Mouse (Mus musculus) embryonic facial prominence, embryonic 13.5 days (tissue): ENCODE data around the gene Ddost. TPM values are rescaled to one million over a fixed set of nuclear protein-coding genes. Genes with fewer than 3 reads are reported as not detected.

Experiments
- ATAC-seq: fragments of 200-750 bp; cut with Nextera tagmentation; 2 replicates; pipeline ENCODE4 v1.8.0; 2017; ENCODE audit warnings: low read depth; ENCODE audit not compliant: insufficient number of reproducible peaks, insufficient read depth, low FRiP score, low TSS enrichment
- H3K27ac ChIP-seq: fragments of 300-500 bp; sonication (generic); 2 replicates; pipeline ENCODE4 v1.5.1; 2015; ENCODE audit warnings: moderate library complexity, mild to moderate bottlenecking, inconsistent platforms
- H3K27me3 ChIP-seq: fragments of 300-500 bp; sonication (generic); 2 replicates; pipeline ENCODE4 v1.6.1; 2015; ENCODE audit warnings: mild to moderate bottlenecking, inconsistent platforms
- H3K36me3 ChIP-seq: fragments of 300-500 bp; sonication (generic); 2 replicates; pipeline ENCODE4 v1.6.1; 2015; ENCODE audit warnings: mild to moderate bottlenecking, inconsistent platforms
- H3K4me1 ChIP-seq: fragments of 300-500 bp; sonication (generic); 2 replicates; pipeline ENCODE4 v1.6.1; 2015; ENCODE audit warnings: inconsistent platforms
- H3K4me2 ChIP-seq: fragments of 300-500 bp; sonication (generic); 2 replicates; pipeline ENCODE4 v1.6.1; 2015; ENCODE audit warnings: moderate library complexity, mild to moderate bottlenecking, inconsistent platforms
- H3K4me3 ChIP-seq: fragments of 300-500 bp; sonication (generic); 2 replicates; pipeline ENCODE4 v1.5.1; 2015; ENCODE audit warnings: mild to moderate bottlenecking, inconsistent platforms
- H3K9ac ChIP-seq: fragments of 300-500 bp; sonication (generic); 2 replicates; pipeline ENCODE4 v1.6.1; 2015; ENCODE audit warnings: mild to moderate bottlenecking, inconsistent platforms
- H3K9me3 ChIP-seq: fragments of 300-500 bp; sonication (generic); 2 replicates; pipeline ENCODE4 v1.6.1; 2016; ENCODE audit warnings: inconsistent platforms
- WGBS: fragments of 180-500 bp; shearing (Covaris S2); methylation state at CpG from one replicate; pipeline ENCODE4 v1.1.7; 2015; ENCODE audit warnings: mixed read lengths; 5-methylcytosine and 5-hydroxymethylcytosine counted together
- polyA plus RNA-seq: library from polyadenylated mRNA; unstranded; fragments of >200 nt; fragmentation: Nextera tagmentation; extraction: Ambion mirVana; gene quantifications from 2 replicates; pipeline ENCODE4 v1.2.1, GENCODE M21; 2015

Ddost gene
- polyA plus RNA-seq, 1 experiment from 2014 or later, result 321 TPM

DNA sequence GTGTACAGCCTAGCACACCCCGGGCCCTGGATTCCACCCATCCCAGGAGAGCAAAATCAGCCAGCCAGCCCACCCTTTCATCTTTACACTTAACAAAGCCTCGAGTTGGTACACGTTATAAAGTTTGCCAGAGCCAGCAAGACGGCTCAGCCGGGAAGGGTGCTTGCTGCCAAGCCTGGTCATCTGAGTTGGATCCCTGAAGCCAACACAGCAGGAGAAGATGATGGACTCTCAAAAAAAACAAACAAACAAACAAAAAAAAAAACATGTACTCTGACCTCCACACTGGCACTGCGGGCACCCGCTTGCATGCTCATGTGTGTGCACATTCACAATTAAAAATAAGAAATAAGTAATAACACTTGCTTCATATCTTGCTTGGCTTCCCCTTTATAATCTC lies 37.5 kb downstream of the Ddost start:
- Histone ChIP-seq H3K27me3 (no peaks in the 10 kb centered on the region), H3K4me1 (peaks cover 8% of the 10 kb centered on the region), H3K4me3 (no peak overlapping the region), H3K9ac (no peak overlapping the region; the same call in 1 of the 2 replicates), H3K4me2 (no peak overlapping the region), H3K27ac (no peak overlapping the region), H3K36me3 (no peaks in the 10 kb centered on the region), H3K9me3 (no peaks in the 10 kb centered on the region)
- WGBS, result 74% methylated on average over 7 of the region's 7 CpGs
- no peak for ATAC-seq

DNA sequence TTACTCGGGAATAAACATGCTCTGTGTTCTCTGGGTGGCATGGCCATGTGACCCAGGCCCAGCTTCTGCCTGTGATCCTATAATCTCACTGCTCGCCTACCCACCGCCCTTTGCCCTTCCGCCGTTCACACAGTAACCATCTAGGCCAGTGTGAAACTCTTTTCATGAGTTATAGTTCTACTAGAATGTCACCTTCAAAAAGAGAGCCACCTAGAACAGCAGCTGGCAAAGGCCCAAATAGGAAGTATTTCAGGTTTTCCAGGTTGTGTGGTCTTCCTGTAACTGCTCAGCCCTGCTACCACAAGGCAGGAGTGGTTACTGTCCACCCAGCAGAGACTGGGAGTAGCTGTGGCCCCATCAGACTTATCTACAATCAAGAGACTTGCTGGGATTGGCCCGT lies 38.2 kb downstream of the Ddost start:
- no peak overlapping the region for H3K27ac ChIP-seq
- H3K9ac ChIP-seq, result no peak overlapping the region
- no peak overlapping the region for H3K4me2 ChIP-seq
- ATAC-seq, result no peak
- H3K4me1 ChIP-seq, result peaks cover 8% of the 10 kb centered on the region
- no peaks in the 10 kb centered on the region for H3K9me3 ChIP-seq
- no peak overlapping the region for H3K4me3 ChIP-seq
- H3K36me3 ChIP-seq, result no peaks in the 10 kb centered on the region
- no peaks in the 10 kb centered on the region for H3K27me3 ChIP-seq
- WGBS, result 83% methylated on average over 6 of the region's 6 CpGs

DNA sequence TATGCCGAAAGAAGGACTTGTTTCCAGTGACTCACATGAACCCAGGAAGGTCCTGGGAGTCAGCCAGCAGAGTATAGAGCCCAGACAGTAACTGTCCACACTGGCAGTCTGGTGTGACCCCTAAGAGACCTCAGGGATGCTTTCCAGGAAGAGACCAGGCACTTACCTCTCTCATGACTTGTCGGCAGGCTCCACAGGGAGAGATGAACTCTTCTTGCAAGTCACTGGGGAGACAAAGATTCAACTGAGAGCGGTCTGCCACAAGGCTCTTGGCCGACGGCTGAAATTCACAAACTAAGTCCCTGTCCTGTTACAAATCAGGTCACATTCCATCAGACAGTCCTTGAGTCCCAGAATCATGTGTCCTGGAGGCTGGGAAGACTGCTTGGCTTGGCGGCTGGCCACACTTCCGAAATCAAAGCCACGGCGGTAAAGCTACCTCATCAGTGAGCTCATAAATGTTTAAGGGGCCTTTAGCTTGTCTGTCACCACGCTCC lies 38.9 kb downstream of the Ddost start:
- 69% methylated on average over 10 of the region's 10 CpGs for WGBS
- Histone ChIP-seq H3K4me2 (no peak overlapping the region), H3K27me3 (no peaks in the 10 kb centered on the region), H3K9me3 (no peaks in the 10 kb centered on the region), H3K4me1 (peaks cover 8% of the 10 kb centered on the region), H3K9ac (no peak overlapping the region), H3K27ac (no peak overlapping the region), H3K4me3 (no peak overlapping the region), H3K36me3 (no peaks in the 10 kb centered on the region)
- ATAC-seq, result no peak

DNA sequence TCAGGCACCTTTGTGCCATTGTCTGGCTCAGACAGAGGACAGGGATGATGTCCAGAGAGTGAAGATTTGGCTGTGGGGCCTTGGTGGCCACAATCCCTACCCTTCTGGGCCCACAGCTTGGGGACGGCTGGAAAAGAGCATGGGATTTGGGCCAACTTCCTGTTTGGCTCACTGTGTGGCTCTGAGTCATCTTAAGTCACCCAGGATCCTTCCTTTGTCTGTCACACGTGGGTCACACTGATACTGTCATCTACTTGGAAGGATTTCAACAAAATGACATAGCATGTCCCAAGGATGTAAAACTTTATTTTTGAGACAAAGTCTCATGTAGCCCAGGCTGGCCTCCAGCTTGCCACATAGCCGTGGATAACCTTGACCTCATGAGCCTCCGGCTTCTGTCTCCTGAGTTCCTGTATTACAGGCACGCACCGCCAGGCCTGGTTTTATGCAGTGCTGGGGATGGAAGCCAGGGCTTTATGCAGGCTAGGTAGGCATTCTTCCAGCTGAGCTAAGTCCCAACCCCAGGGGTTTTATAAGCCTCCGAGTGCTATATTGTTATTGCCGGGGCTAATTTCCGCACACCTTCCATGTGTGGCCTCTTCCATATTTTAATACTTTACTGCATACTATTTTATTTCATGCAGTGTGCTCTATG lies 40.5 kb downstream of the Ddost start:
- Histone ChIP-seq H3K9ac (no peak overlapping the region), H3K4me2 (no peak overlapping the region), H3K27me3 (no peaks in the 10 kb centered on the region), H3K27ac (no peak overlapping the region), H3K4me1 (peaks cover 5% of the 10 kb centered on the region), H3K4me3 (no peak overlapping the region), H3K9me3 (no peaks in the 10 kb centered on the region), H3K36me3 (no peaks in the 10 kb centered on the region)
- 81% methylated on average over 9 of the region's 9 CpGs for WGBS
- ATAC-seq, result no peak

DNA sequence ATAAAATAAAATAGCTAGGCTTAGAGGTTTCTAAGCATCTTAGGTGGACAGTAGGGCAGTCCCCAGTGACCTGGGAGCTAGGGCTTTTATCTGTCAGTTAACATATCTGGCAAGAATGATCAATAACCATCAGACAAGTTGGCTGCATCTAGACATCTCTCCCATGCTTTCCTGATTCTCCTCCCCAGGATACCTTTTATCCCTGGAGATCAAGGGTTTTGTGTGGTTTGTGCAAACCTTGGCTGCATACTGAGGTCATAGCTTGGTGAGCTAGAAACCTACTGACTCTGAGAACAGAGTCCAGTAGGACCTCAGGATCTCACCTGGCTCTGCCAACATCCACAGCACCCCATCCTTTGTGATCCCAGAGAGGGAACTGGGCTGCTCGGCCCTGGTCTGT lies 42.8 kb downstream of the Ddost start:
- H3K27ac ChIP-seq, result no peak overlapping the region

DNA sequence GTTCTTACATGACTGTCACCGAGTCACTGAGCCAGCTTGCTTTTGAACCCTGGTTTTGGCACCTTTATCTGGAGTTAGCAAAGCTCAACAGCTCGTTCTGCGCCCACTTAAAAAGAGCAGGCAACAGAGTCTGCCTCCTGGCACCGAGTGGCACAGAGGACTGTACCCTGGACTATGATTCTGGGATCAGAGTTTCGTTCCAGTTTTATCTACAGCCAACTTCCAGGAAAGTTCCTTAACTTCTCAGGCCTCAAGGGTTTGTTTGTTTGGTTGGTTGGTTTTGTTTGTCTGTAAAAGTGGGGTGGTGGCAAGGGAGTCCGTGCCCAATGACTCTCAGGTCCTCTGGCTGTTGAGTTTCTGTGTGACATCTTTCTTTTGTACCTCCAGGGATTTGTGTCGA lies 44.2 kb downstream of the Ddost start:
- no peak overlapping the region for H3K4me3 ChIP-seq
- no peaks in the 10 kb centered on the region for H3K9me3 ChIP-seq
- no peak for ATAC-seq
- 77% methylated on average over 7 of the region's 7 CpGs for WGBS
- H3K27ac ChIP-seq, result no peak overlapping the region
- no peak overlapping the region for H3K4me2 ChIP-seq
- H3K9ac ChIP-seq, result no peak overlapping the region
- no peaks in the 10 kb centered on the region for H3K27me3 ChIP-seq
- no peaks in the 10 kb centered on the region for H3K36me3 ChIP-seq
- no peaks in the 10 kb centered on the region for H3K4me1 ChIP-seq

More for the DNA sequence above, 42.8 kb downstream of the Ddost start:
- ATAC-seq, result no peak
- H3K27me3 ChIP-seq, result no peaks in the 10 kb centered on the region
- H3K9ac ChIP-seq, result no peak overlapping the region
- no peaks in the 10 kb centered on the region for H3K4me1 ChIP-seq
- no peaks in the 10 kb centered on the region for H3K36me3 ChIP-seq
- no peak overlapping the region for H3K4me2 ChIP-seq
- H3K9me3 ChIP-seq, result no peaks in the 10 kb centered on the region
- H3K4me3 ChIP-seq, result no peak overlapping the region
- WGBS, result 74% methylated on average over 1 of the region's 1 CpGs

DNA sequence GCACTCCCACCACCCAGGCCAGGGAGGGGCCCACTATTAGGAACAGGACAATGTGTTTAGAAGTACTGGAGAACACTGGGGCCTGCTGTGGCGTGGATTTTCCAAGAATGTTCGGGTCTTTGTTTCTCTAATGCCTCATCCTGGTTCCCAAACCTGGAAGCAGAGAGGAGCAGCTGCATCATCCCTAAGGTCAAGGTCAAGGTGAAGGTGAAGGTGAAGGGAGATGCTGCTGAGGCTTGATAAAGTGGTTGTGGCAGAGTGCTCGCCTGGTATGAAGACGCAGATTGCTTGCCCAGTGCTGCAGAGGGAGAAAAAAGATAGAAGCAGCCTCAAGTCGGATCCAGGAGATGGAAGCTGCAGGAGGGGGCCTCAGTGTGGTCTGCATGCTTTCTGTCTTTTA lies 47.3 kb downstream of the Ddost start:
- Histone ChIP-seq H3K9ac (no peak overlapping the region), H3K27ac (no peak overlapping the region), H3K36me3 (no peaks in the 10 kb centered on the region), H3K4me3 (no peak overlapping the region), H3K4me1 (no peaks in the 10 kb centered on the region), H3K27me3 (no peaks in the 10 kb centered on the region), H3K4me2 (no peak overlapping the region), H3K9me3 (no peaks in the 10 kb centered on the region)
- no peak for ATAC-seq
- 82% methylated on average over 5 of the region's 5 CpGs for WGBS

DNA sequence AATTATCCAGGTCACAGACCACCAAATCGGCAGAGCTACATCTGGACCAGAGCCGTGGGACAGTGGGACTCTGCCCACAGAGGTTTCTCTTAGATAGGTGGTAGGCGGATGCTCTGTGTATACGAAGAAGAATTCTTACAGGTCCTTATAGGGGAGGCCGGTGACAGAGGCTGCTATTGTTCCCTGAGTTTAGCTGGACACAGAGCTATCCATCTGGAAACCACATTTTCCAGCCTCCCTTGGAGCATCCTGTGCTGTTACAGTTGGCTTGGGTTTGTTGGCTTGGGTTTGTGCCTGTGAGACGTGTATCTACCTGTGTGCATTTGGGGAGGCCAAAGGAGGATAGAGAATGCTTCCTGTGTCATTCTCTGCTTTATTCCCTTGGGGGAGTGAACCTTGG lies 48.2 kb downstream of the Ddost start:
- no peak overlapping the region for H3K4me3 ChIP-seq
- WGBS, result 70% methylated on average over 6 of the region's 6 CpGs
- no peak overlapping the region for H3K9ac ChIP-seq
- no peaks in the 10 kb centered on the region for H3K4me1 ChIP-seq
- H3K27me3 ChIP-seq, result no peaks in the 10 kb centered on the region
- no peaks in the 10 kb centered on the region for H3K36me3 ChIP-seq
- H3K9me3 ChIP-seq, result no peaks in the 10 kb centered on the region
- no peak overlapping the region for H3K4me2 ChIP-seq
- no peak for ATAC-seq
- H3K27ac ChIP-seq, result no peak overlapping the region

DNA sequence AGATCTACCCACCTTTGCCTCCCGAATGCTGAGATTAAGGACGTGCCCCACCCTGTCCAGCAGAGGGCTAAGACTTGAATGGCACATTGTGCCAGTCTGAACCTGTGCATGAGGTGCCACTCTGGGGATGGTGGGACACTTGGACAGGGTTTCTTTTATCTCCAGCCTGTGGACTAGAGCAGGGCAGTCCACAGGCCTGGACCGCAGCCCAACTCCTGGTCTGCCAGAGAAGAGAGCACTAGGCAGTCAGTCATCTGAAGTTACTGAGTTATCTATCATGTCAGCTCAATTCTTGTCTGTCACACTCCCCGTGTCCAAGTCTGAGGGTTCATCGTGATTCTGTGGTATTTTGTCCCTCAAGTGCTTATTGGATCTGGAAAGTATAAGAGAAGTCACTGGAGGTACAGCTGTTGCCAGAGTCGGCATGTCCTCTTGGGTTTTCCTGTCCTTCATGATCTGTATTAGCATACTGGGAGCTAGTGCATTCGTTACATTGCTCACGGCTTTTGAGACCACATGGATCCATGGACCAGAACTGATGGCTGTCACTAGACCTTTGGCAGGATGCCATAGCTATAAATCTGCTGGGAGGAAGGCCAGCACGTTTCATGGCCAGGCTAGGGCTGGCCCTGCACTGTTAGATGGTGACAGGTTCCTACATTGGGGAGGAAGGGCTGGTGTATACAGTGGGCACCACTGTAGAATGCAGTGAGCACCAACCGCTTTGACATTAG lies 49.1 kb downstream of the Ddost start:
- no peak overlapping the region for H3K4me2 ChIP-seq
- 75% methylated on average over 10 of the region's 10 CpGs for WGBS
- no peaks in the 10 kb centered on the region for H3K27me3 ChIP-seq
- no peak for ATAC-seq
- no peak overlapping the region for H3K4me3 ChIP-seq
- H3K9ac ChIP-seq, result no peak overlapping the region
- H3K9me3 ChIP-seq, result no peaks in the 10 kb centered on the region
- no peaks in the 10 kb centered on the region for H3K36me3 ChIP-seq
- no peaks in the 10 kb centered on the region for H3K4me1 ChIP-seq
- no peak overlapping the region for H3K27ac ChIP-seq

DNA sequence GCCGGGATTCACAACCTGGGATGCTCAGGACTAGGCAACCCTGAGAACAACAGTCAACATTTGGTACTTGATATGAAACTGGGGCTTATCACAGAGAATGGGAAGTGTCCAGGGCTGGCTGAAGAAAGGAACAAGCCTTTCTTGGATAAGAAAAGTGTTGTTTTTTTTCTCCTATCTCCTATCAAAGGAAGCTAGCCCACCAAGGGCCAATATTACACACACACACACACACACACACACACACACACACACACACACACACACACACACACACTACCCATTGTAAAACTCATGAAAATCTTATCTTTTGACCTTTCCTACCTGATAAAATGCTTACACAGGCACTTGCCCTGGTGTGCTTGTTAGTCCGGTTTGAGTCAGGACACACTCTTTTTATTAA lies 51.0 kb downstream of the Ddost start:
- Histone ChIP-seq H3K9me3 (no peaks in the 10 kb centered on the region), H3K27ac (no peak overlapping the region), H3K27me3 (peaks cover 3% of the 10 kb centered on the region; the same call in 1 of the 2 replicates), H3K4me1 (no peaks in the 10 kb centered on the region), H3K4me3 (no peak overlapping the region), H3K4me2 (no peak overlapping the region), H3K36me3 (no peaks in the 10 kb centered on the region), H3K9ac (no peak overlapping the region)
- 91% methylated on average over 2 of the region's 2 CpGs for WGBS
- no peak for ATAC-seq

DNA sequence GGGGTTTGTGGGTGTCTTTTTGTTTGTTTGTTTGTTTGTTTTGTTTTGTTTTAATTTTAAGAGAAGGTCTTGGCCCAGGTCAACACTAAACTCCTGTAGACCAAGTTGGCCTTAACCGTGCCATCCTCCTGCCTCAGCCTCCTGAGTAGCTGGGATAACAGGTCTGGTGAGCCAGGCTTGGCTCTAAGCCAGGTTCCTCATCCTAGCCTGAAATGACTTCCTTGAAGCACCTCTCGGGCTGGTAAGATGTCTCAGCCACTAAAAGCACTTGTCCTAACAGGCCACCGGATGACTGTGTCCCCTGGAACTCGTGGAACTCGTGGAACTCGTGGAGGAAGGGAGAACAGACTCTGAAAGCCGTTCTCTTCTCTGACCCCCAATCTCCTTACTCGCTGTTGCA lies 51.6 kb downstream of the Ddost start:
- 75% methylated on average over 8 of the region's 8 CpGs for WGBS
- peaks cover 10% of the 10 kb centered on the region for H3K27me3 ChIP-seq
- no peak for ATAC-seq

DNA sequence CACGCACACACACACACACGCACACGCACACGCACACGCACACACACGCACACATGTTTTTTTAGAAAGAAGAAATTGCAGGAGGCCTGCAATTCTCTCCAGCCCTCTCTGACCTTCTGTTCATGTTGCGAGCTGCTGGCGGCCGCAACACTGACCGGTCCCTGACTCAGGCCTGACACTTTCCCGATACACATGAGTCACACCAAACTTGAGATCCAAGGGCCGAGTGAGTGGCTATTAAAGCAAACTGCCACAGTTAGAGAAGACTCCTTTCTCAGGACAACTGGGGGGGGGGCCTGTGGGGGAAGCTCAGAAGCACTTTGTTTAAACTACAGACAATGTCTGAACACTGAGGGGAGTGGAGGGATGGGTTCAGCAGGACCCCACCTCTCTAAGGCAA lies 52.0 kb downstream of the Ddost start:
- ATAC-seq, result no peak
- Histone ChIP-seq H3K9ac (no peak overlapping the region), H3K4me2 (no peak overlapping the region), H3K27me3 (peaks cover 14% of the 10 kb centered on the region), H3K4me1 (no peaks in the 10 kb centered on the region; the same call in 1 of the 2 replicates), H3K9me3 (no peaks in the 10 kb centered on the region), H3K36me3 (no peaks in the 10 kb centered on the region), H3K27ac (no peak overlapping the region), H3K4me3 (no peak overlapping the region)
- 93% methylated on average over 12 of the region's 12 CpGs for WGBS

More for the DNA sequence above, 51.6 kb downstream of the Ddost start:
- H3K4me3 ChIP-seq, result no peak overlapping the region
- no peaks in the 10 kb centered on the region for H3K4me1 ChIP-seq
- H3K9me3 ChIP-seq, result no peaks in the 10 kb centered on the region
- H3K9ac ChIP-seq, result no peak overlapping the region
- no peaks in the 10 kb centered on the region for H3K36me3 ChIP-seq
- no peak overlapping the region for H3K27ac ChIP-seq
- H3K4me2 ChIP-seq, result no peak overlapping the region
